Mouse (Mus musculus) frontal cortex, adult (tissue): ENCODE results near the gene Snx29.
A peak's percentile ranks its signal among the peaks of the same experiment; 100 is the strongest.

Experiments
- ATAC-seq: cut with Nextera tagmentation; 2 replicates; pipeline ENCODE4 v1.9.2; 2017; ENCODE audit warnings: mild to moderate bottlenecking, moderate library complexity, mixed read lengths; ENCODE audit not compliant: low TSS enrichment

The Snx29 gene

GRCm38 (mm10) chr16:11637794-11638193, 315.1 kb downstream of the Snx29 start:
- ATAC-seq, result no peak

- ATAC-seq, result no peak
Measured at GRCm38 (mm10) chr16:11638739-11639138, 316.0 kb downstream of the Snx29 start.

GRCm38 (mm10) chr16:11639936-11640335, 317.2 kb downstream of the Snx29 start:
- ATAC-seq, result peak; percentile 68

- ATAC-seq, result no peak
Measured at GRCm38 (mm10) chr16:11643603-11644002, 320.9 kb downstream of the Snx29 start.

- no peak for ATAC-seq
Measured at GRCm38 (mm10) chr16:11644399-11644798, 321.7 kb downstream of the Snx29 start.

- peak; percentile 64 for ATAC-seq
Measured at GRCm38 (mm10) chr16:11645668-11646067, 323.0 kb downstream of the Snx29 start.

- no peak for ATAC-seq
Measured at GRCm38 (mm10) chr16:11646745-11647289, 324.1 kb downstream of the Snx29 start.

- ATAC-seq, result no peak
Measured at GRCm38 (mm10) chr16:11648169-11648688, 325.5 kb downstream of the Snx29 start.

- ATAC-seq, result no peak
Measured at GRCm38 (mm10) chr16:11652686-11653366, 330.1 kb downstream of the Snx29 start.

GRCm38 (mm10) chr16:11655893-11656292, 333.2 kb downstream of the Snx29 start:
- ATAC-seq, result no peak

- no peak for ATAC-seq
Measured at GRCm38 (mm10) chr16:11657111-11657510, 334.4 kb downstream of the Snx29 start.

- ATAC-seq, result no peak
Measured at GRCm38 (mm10) chr16:11659111-11659720, 336.5 kb downstream of the Snx29 start.

- peak; percentile 62 for ATAC-seq
Measured at GRCm38 (mm10) chr16:11664896-11665705, 342.4 kb downstream of the Snx29 start.

- no peak for ATAC-seq
Measured at GRCm38 (mm10) chr16:11665869-11666268, 343.2 kb downstream of the Snx29 start.

- ATAC-seq, result no peak
Measured at GRCm38 (mm10) chr16:11668375-11668774, 345.7 kb downstream of the Snx29 start.

GRCm38 (mm10) chr16:11668878-11669277, 346.2 kb downstream of the Snx29 start:
- no peak for ATAC-seq

- 0 out of 2 replicates have a peak, but pooled peaks have one; percentile 29 for ATAC-seq
Measured at GRCm38 (mm10) chr16:11670251-11670970, 347.7 kb downstream of the Snx29 start.

GRCm38 (mm10) chr16:11670971-11671310, 348.2 kb downstream of the Snx29 start:
- ATAC-seq, result peak; percentile 55; the same call in 1 of the 2 replicates

GRCm38 (mm10) chr16:11676006-11676405, 353.3 kb downstream of the Snx29 start:
- ATAC-seq, result no peak

- no peak for ATAC-seq
Measured at GRCm38 (mm10) chr16:11685264-11685663, 362.6 kb downstream of the Snx29 start.

- ATAC-seq, result no peak
Measured at GRCm38 (mm10) chr16:11685735-11686340, 363.1 kb downstream of the Snx29 start.
